Mouse (Mus musculus) heart, embryonic 16.5 days (tissue): ENCODE data around the gene Mapt. TPM values are rescaled to one million over a fixed set of nuclear protein-coding genes. Genes with fewer than 3 reads are reported as not detected.

Experiments
- ATAC-seq: fragments of 200-750 bp; cut with Nextera tagmentation; replicated peaks from 2 replicates; pipeline ENCODE4 v1.8.0; 2017; ENCODE audit warnings: moderate number of reproducible peaks; ENCODE audit not compliant: insufficient read depth, low FRiP score; ENCODE audit errors: extremely low read depth
- H3K27ac ChIP-seq: fragments of 300-500 bp; sonication (generic); 2 replicates; pipeline ENCODE4 v1.5.1; 2014; ENCODE audit warnings: mild to moderate bottlenecking, low read length, control low read depth, moderate library complexity
- H3K27me3 ChIP-seq: fragments of 300-500 bp; sonication (generic); 2 replicates; pipeline ENCODE4 v1.6.1; 2014; ENCODE audit warnings: low read length, mixed read lengths; ENCODE audit not compliant: control insufficient read depth, insufficient read depth
- H3K36me3 ChIP-seq: fragments of 300-500 bp; sonication (generic); 2 replicates; pipeline ENCODE4 v1.6.1; 2014; ENCODE audit not compliant: control insufficient read depth, insufficient read depth
- H3K4me1 ChIP-seq: fragments of 300-500 bp; sonication (generic); 2 replicates; pipeline ENCODE4 v1.6.1; 2014; ENCODE audit warnings: low read length, mixed read lengths; ENCODE audit not compliant: control insufficient read depth, insufficient read depth
- H3K4me2 ChIP-seq: fragments of 300-500 bp; sonication (generic); 2 replicates; pipeline ENCODE4 v1.6.1; 2014; ENCODE audit warnings: low read depth, mild to moderate bottlenecking, control low read depth, low read length
- H3K4me3 ChIP-seq: fragments of 300-500 bp; sonication (generic); 2 replicates; pipeline ENCODE4 v1.5.1; 2014; ENCODE audit warnings: mild to moderate bottlenecking, control low read depth, low read length
- H3K9ac ChIP-seq: fragments of 300-500 bp; sonication (generic); 2 replicates; pipeline ENCODE4 v1.6.1; 2014; ENCODE audit warnings: low read length, control low read depth
- H3K9me3 ChIP-seq: fragments of 300-500 bp; sonication (generic); replicated peaks from 2 replicates; pipeline ENCODE4 v1.6.1; 2016; ENCODE audit warnings: low read length; ENCODE audit not compliant: control insufficient read depth
- WGBS: fragments of 180-500 bp; shearing (Covaris S2); extraction: QIAGEN DNeasy Blood & Tissue Kit; methylation state at CpG from one replicate; pipeline ENCODE4 v1.1.7; 2014; 5-methylcytosine and 5-hydroxymethylcytosine counted together
- polyA plus RNA-seq: library from polyadenylated mRNA; unstranded; fragments of >200 nt; fragmentation: Nextera tagmentation; extraction: Ambion mirVana; gene quantifications from 2 replicates; pipeline ENCODE4 v1.2.1, GENCODE M21; 2015

Gene Mapt
- polyA plus RNA-seq, 1 experiment from 2014 or later: 0.88 TPM

GRCm38 (mm10) chr11:104309377-104310225, 78.4 kb downstream of the Mapt start:
- Histone ChIP-seq H3K9me3 (no peaks in the 10 kb centered on the region), H3K36me3 (no peaks in the 10 kb centered on the region), H3K9ac (no peak overlapping the region), H3K27ac (no peak overlapping the region), H3K4me1 (no peaks in the 10 kb centered on the region), H3K4me2 (peak overlapping the region; percentile 33), H3K4me3 (peak overlapping the region; percentile 12; the same call in 1 of the 2 replicates), H3K27me3 (peaks cover 13% of the 10 kb centered on the region)
- no peak for ATAC-seq
- WGBS: 33% methylated on average over 12 of the region's 12 CpGs

GRCm38 (mm10) chr11:104310226-104310887, 79.2 kb downstream of the Mapt start:
- WGBS: 15% methylated on average over 23 of the region's 23 CpGs
- ATAC-seq: no peak
- peak overlapping the region; percentile 33 for H3K4me2 ChIP-seq

GRCm38 (mm10) chr11:104311643-104312042, 80.5 kb downstream of the Mapt start:
- ATAC-seq: no peak
- H3K9me3 ChIP-seq: no peaks in the 10 kb centered on the region
- H3K4me1 ChIP-seq: no peaks in the 10 kb centered on the region
- peaks cover 13% of the 10 kb centered on the region for H3K27me3 ChIP-seq
- 63% methylated on average over 7 of the region's 7 CpGs for WGBS
- no peak overlapping the region for H3K9ac ChIP-seq
- no peak overlapping the region for H3K27ac ChIP-seq
- no peaks in the 10 kb centered on the region for H3K36me3 ChIP-seq
- H3K4me3 ChIP-seq: no peak overlapping the region
- H3K4me2 ChIP-seq: no peak overlapping the region

More at GRCm38 (mm10) chr11:104310226-104310887, 79.2 kb downstream of the Mapt start:
- Histone ChIP-seq H3K27me3 (peaks cover 13% of the 10 kb centered on the region), H3K9me3 (no peaks in the 10 kb centered on the region), H3K27ac (no peak overlapping the region), H3K4me3 (peak overlapping the region; percentile 12; the same call in 1 of the 2 replicates), H3K9ac (no peak overlapping the region), H3K36me3 (no peaks in the 10 kb centered on the region), H3K4me1 (no peaks in the 10 kb centered on the region)

GRCm38 (mm10) chr11:104315703-104316102, 84.5 kb downstream of the Mapt start:
- Histone ChIP-seq H3K4me1 (peaks cover 4% of the 10 kb centered on the region; the same call in 1 of the 2 replicates), H3K27me3 (peaks cover 7% of the 10 kb centered on the region), H3K9ac (no peak overlapping the region), H3K4me3 (no peak overlapping the region), H3K9me3 (no peaks in the 10 kb centered on the region), H3K27ac (no peak overlapping the region), H3K36me3 (no peaks in the 10 kb centered on the region), H3K4me2 (no peak overlapping the region)
- ATAC-seq: no peak
- 5% methylated on average over 6 of the region's 6 CpGs for WGBS

GRCm38 (mm10) chr11:104316685-104317400, 85.7 kb downstream of the Mapt start:
- no peak overlapping the region for H3K4me3 ChIP-seq
- no peak overlapping the region for H3K9ac ChIP-seq
- ATAC-seq: no peak
- H3K27ac ChIP-seq: 0 out of 2 replicates have a peak overlapping the region, but pooled peaks have one; percentile 25
- WGBS: 73% methylated on average over 16 of the region's 16 CpGs
- no peaks in the 10 kb centered on the region for H3K27me3 ChIP-seq
- H3K4me1 ChIP-seq: peaks cover 4% of the 10 kb centered on the region; the same call in 1 of the 2 replicates
- no peak overlapping the region for H3K4me2 ChIP-seq
- H3K9me3 ChIP-seq: no peaks in the 10 kb centered on the region
- no peaks in the 10 kb centered on the region for H3K36me3 ChIP-seq

- Histone ChIP-seq H3K4me1 (peaks cover 4% of the 10 kb centered on the region; the same call in 1 of the 2 replicates), H3K27ac (no peak overlapping the region), H3K36me3 (no peaks in the 10 kb centered on the region), H3K4me2 (no peak overlapping the region), H3K27me3 (no peaks in the 10 kb centered on the region), H3K9ac (no peak overlapping the region), H3K4me3 (no peak overlapping the region), H3K9me3 (no peaks in the 10 kb centered on the region)
- WGBS: 68% methylated on average over 3 of the region's 3 CpGs
- no peak for ATAC-seq
These were observed 86.4 kb downstream of the Mapt start for GRCm38 (mm10) chr11:104317631-104318030.

- H3K4me1 ChIP-seq: peaks cover 4% of the 10 kb centered on the region; the same call in 1 of the 2 replicates
- peak overlapping the region; percentile 75 for H3K9ac ChIP-seq
- H3K27ac ChIP-seq: peak overlapping the region; percentile 44; the same call in 1 of the 2 replicates
- peak overlapping the region; percentile 81 for H3K4me2 ChIP-seq
- ATAC-seq: peak; percentile 69
- H3K36me3 ChIP-seq: no peaks in the 10 kb centered on the region
- no peaks in the 10 kb centered on the region for H3K27me3 ChIP-seq
- peak overlapping the region; percentile 61 for H3K4me3 ChIP-seq
- H3K9me3 ChIP-seq: no peaks in the 10 kb centered on the region
- WGBS: 2% methylated on average over 24 of the region's 24 CpGs
These were observed 88.0 kb downstream of the Mapt start for GRCm38 (mm10) chr11:104318940-104319781.

- H3K27ac ChIP-seq: no peak overlapping the region
- H3K36me3 ChIP-seq: no peaks in the 10 kb centered on the region
- 51% methylated on average over 5 of the region's 5 CpGs for WGBS
- no peak overlapping the region for H3K9ac ChIP-seq
- no peak overlapping the region for H3K4me2 ChIP-seq
- ATAC-seq: no peak
- H3K4me1 ChIP-seq: peaks cover 4% of the 10 kb centered on the region; the same call in 1 of the 2 replicates
- H3K9me3 ChIP-seq: no peaks in the 10 kb centered on the region
- no peaks in the 10 kb centered on the region for H3K27me3 ChIP-seq
- no peak overlapping the region for H3K4me3 ChIP-seq
These were observed 89.3 kb downstream of the Mapt start for GRCm38 (mm10) chr11:104320511-104320910.
